Mouse (Mus musculus) bone marrow, adult 2 months (tissue): ENCODE measurements around the gene Map3k10.

Experiments
- CTCF ChIP-seq: fragments of 200-500 bp; IDR thresholded peaks from 2 replicates; pipeline ENCODE4 v1.5.1; 2011; ENCODE audit warnings: low read length, control low read depth; ENCODE audit not compliant: control insufficient read depth, insufficient read depth
- POLR2A ChIP-seq: fragments of 200-500 bp; IDR thresholded peaks from 2 replicates; pipeline ENCODE4 v1.6.1; 2011; ENCODE audit warnings: low read depth, mild to moderate bottlenecking, control low read depth, low read length, borderline replicate concordance; ENCODE audit not compliant: control insufficient read depth

- no peak for TF ChIP-seq POLR2A
- no peak for TF ChIP-seq CTCF
Observed at GRCm38 (mm10) chr7:27628190-27628589, 46.2 kb downstream of the Map3k10 start.
